Mouse (Mus musculus) heart, adult 11 months (tissue): ENCODE results near the gene Ehd2.
A peak's percentile ranks its signal among the peaks of the same experiment; 100 is the strongest.

Source experiments
- DNase-seq: peaks from one replicate; pipeline ENCODE4 v3.0.0; 2022

The Ehd2 gene

GRCm38 (mm10) chr7:15901366-15902048 lies 65.9 kb downstream of the Ehd2 start:
- peak; percentile 80 for DNase-seq
